Mouse (Mus musculus): ENCODE results near the gene Ubap2. TPM values are rescaled to one million over a fixed set of nuclear protein-coding genes. Genes with fewer than 3 reads are reported as not detected.

The Ubap2 gene
- total and polyA plus RNA-seq, 2 experiments from 2014 or later: 16.1 to 37.3 TPM

DNA sequence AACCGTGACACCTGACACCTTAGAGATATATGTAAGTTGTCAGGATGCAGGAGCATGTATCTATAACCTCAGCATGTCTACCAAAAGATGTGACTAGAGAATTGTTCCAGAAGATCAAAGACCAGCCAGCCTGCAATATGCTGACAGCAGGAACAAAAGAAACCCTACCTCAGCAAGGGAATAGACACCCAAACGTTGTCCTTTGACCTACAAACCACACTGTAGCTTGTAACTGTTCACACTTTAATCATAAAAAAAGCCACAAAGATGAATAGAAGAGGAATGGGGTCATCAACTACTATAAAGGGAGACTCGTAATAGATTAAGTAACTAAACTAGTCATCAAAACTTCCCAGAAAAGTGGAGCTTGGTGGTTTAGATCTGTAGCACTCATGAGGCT lies 34.0 kb downstream of the Ubap2 start:
- 83% methylated on average over 3 of the region's 3 CpGs for WGBS
- ATAC-seq (no peak), DNase-seq (no peak)
- no peak overlapping the region for H3K9ac ChIP-seq
- no peaks in the 10 kb centered on the region for H3K27me3 ChIP-seq (ENCODE audit: insufficient read depth, low read length)
- no peak overlapping the region for H3K27ac ChIP-seq (ENCODE audit: low read depth, low read length)
- no peak overlapping the region for H3K4me3 ChIP-seq (ENCODE audit: low read depth, low read length)
- no peaks in the 10 kb centered on the region for H3K36me3 ChIP-seq (ENCODE audit: insufficient read depth)
- no peak for TF ChIP-seq CTCF (IDR thresholded peaks at IDR 0.05; ENCODE audit: low read depth)
- H3K4me1 ChIP-seq (ENCODE audit: insufficient read depth): no peaks in the 10 kb centered on the region
- H3K9me3 ChIP-seq (ENCODE audit: low read length): no peaks in the 10 kb centered on the region
- no peak overlapping the region for H3K4me2 ChIP-seq (ENCODE audit: low read depth)

GRCm38 (mm10) chr4:41235621-41236020 lies 39.3 kb downstream of the Ubap2 start:
- H3K4me2 ChIP-seq (ENCODE audit: low read depth): no peak overlapping the region
- no peak overlapping the region for H3K9ac ChIP-seq
- H3K36me3 ChIP-seq (ENCODE audit: insufficient read depth): peaks cover 41% of the 10 kb centered on the region
- no peak for DNase-seq
- H3K27me3 ChIP-seq (ENCODE audit: insufficient read depth, low read length): no peaks in the 10 kb centered on the region
- no peak for TF ChIP-seq CTCF (IDR thresholded peaks at IDR 0.05; ENCODE audit: low read depth)
- ATAC-seq: no peak
- H3K9me3 ChIP-seq (ENCODE audit: low read length): no peaks in the 10 kb centered on the region
- H3K4me3 ChIP-seq (ENCODE audit: low read depth, low read length): no peak overlapping the region
- 90% methylated on average over 5 of the region's 5 CpGs for WGBS
- H3K27ac ChIP-seq (ENCODE audit: low read depth, low read length): no peak overlapping the region
- H3K4me1 ChIP-seq (ENCODE audit: insufficient read depth): no peaks in the 10 kb centered on the region

DNA sequence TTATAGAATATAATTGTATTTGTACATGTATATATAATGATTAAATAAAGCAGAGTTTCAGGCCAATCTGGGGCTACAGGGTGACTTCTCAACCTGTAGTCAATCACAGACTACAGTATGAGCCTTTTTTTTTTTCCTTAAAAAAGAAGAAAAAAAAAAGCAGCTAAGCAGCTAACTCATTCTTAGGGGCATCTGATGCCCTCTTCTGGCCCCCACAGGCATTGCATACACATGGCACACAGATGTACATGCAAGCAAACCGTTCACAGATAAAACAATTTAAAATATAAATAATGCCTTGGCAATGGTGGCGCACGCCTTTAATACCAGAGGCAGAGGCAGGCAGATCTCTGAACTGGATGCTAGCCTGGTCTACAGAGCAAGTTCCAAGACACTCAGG lies 48.6 kb downstream of the Ubap2 start:
- TF ChIP-seq CTCF (IDR thresholded peaks at IDR 0.05; ENCODE audit: low read depth): peak; percentile 71
- H3K4me2 ChIP-seq (ENCODE audit: low read depth): no peak overlapping the region
- no peak overlapping the region for H3K4me3 ChIP-seq (ENCODE audit: low read depth, low read length)
- H3K4me1 ChIP-seq (ENCODE audit: insufficient read depth): no peaks in the 10 kb centered on the region
- H3K27me3 ChIP-seq (ENCODE audit: insufficient read depth, low read length): no peaks in the 10 kb centered on the region
- DNase-seq (peak; percentile 66), ATAC-seq (no peak)
- H3K9ac ChIP-seq: no peak overlapping the region
- WGBS: 77% methylated on average over 3 of the region's 3 CpGs
- peaks cover 74% of the 10 kb centered on the region for H3K36me3 ChIP-seq (ENCODE audit: insufficient read depth)
- H3K9me3 ChIP-seq (ENCODE audit: low read length): no peaks in the 10 kb centered on the region
- no peak overlapping the region for H3K27ac ChIP-seq (ENCODE audit: low read depth, low read length)

GRCm38 (mm10) chr4:41225412-41225811 lies 49.5 kb downstream of the Ubap2 start:
- H3K4me3 ChIP-seq (ENCODE audit: low read depth, low read length): no peak overlapping the region
- no peaks in the 10 kb centered on the region for H3K4me1 ChIP-seq (ENCODE audit: insufficient read depth)
- no peaks in the 10 kb centered on the region for H3K9me3 ChIP-seq (ENCODE audit: low read length)
- no peak overlapping the region for H3K4me2 ChIP-seq (ENCODE audit: low read depth)
- H3K27ac ChIP-seq (ENCODE audit: low read depth, low read length): no peak overlapping the region
- H3K36me3 ChIP-seq (ENCODE audit: insufficient read depth): peaks cover 74% of the 10 kb centered on the region
- peak; percentile 55 for ATAC-seq
- DNase-seq: peak; percentile 53
- TF ChIP-seq CTCF (IDR thresholded peaks at IDR 0.05; ENCODE audit: low read depth): peak; percentile 56
- no peak overlapping the region for H3K9ac ChIP-seq
- no peaks in the 10 kb centered on the region for H3K27me3 ChIP-seq (ENCODE audit: insufficient read depth, low read length)
- WGBS: 64% methylated on average over 1 of the region's 1 CpGs

GRCm38 (mm10) chr4:41208050-41208449 lies 66.9 kb downstream of the Ubap2 start:
- Histone ChIP-seq H3K27me3 (ENCODE audit: insufficient read depth, low read length) (no peaks in the 10 kb centered on the region), H3K36me3 (ENCODE audit: insufficient read depth) (peaks cover 86% of the 10 kb centered on the region), H3K9me3 (ENCODE audit: low read length) (no peaks in the 10 kb centered on the region), H3K4me2 (ENCODE audit: low read depth) (no peak overlapping the region), H3K4me1 (ENCODE audit: insufficient read depth) (no peaks in the 10 kb centered on the region), H3K27ac (ENCODE audit: low read depth, low read length) (no peak overlapping the region), H3K4me3 (ENCODE audit: low read depth, low read length) (no peak overlapping the region), H3K9ac (no peak overlapping the region)
- DNase-seq (no peak), ATAC-seq (no peak)
- TF ChIP-seq CTCF (IDR thresholded peaks at IDR 0.05; ENCODE audit: low read depth): no peak
- 82% methylated on average over 4 of the region's 4 CpGs for WGBS

- DNase-seq (no peak), ATAC-seq (no peak)
- Histone ChIP-seq H3K27ac (ENCODE audit: low read depth, low read length) (no peak overlapping the region), H3K9ac (no peak overlapping the region), H3K36me3 (ENCODE audit: insufficient read depth) (peaks cover 92% of the 10 kb centered on the region), H3K9me3 (ENCODE audit: low read length) (no peaks in the 10 kb centered on the region), H3K4me2 (ENCODE audit: low read depth) (no peak overlapping the region), H3K27me3 (ENCODE audit: insufficient read depth, low read length) (no peaks in the 10 kb centered on the region), H3K4me1 (ENCODE audit: insufficient read depth) (no peaks in the 10 kb centered on the region), H3K4me3 (ENCODE audit: low read depth, low read length) (no peak overlapping the region)
- no peak for TF ChIP-seq CTCF (IDR thresholded peaks at IDR 0.05; ENCODE audit: low read depth)
- 97% methylated on average over 8 of the region's 8 CpGs for WGBS
These were observed 69.2 kb downstream of the Ubap2 start for GRCm38 (mm10) chr4:41205751-41206150.

DNA sequence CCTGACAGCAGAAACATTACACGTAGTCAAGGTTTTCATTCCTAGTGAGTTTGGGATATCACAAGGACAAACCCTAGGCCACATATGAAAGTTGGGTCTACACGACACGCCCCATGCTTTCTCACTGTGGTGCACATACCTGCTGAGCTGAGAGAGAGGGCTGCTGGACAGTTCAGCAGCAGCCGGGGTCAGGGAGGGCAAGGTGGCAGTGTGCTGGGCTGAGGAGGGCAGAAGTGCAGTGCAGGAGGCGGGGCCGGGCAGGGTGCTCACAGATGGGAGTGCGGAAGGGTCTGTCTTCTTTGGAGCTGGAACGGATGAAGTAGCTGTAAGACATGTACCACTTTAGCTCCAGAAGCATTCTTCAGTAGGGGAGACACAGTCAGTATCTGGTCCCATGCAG lies 72.8 kb downstream of the Ubap2 start:
- Histone ChIP-seq H3K27ac (ENCODE audit: low read depth, low read length) (no peak overlapping the region), H3K27me3 (ENCODE audit: insufficient read depth, low read length) (no peaks in the 10 kb centered on the region), H3K4me3 (ENCODE audit: low read depth, low read length) (no peak overlapping the region), H3K4me2 (ENCODE audit: low read depth) (no peak overlapping the region), H3K36me3 (ENCODE audit: insufficient read depth) (peaks cover 91% of the 10 kb centered on the region), H3K4me1 (ENCODE audit: insufficient read depth) (no peaks in the 10 kb centered on the region), H3K9me3 (ENCODE audit: low read length) (no peaks in the 10 kb centered on the region), H3K9ac (no peak overlapping the region)
- DNase-seq: no peak
- no peak for TF ChIP-seq CTCF (IDR thresholded peaks at IDR 0.05; ENCODE audit: low read depth)
- no peak for ATAC-seq
- WGBS: 96% methylated on average over 8 of the region's 8 CpGs
